Mouse (Mus musculus) frontal cortex, postnatal 25 days (tissue): ENCODE data around the gene Git1.

ENCODE experiments used
- DNase-seq, 2 experiments: peaks; one replicate each; pipeline ENCODE4 v3.0.0; 2022; ENCODE audit warnings: low spot score in 2 of 2

The Git1 gene

GRCm38 (mm10) chr11:77483043-77483442 lies 10.3 kb upstream of the Git1 start:
- no peak for DNase-seq

DNA sequence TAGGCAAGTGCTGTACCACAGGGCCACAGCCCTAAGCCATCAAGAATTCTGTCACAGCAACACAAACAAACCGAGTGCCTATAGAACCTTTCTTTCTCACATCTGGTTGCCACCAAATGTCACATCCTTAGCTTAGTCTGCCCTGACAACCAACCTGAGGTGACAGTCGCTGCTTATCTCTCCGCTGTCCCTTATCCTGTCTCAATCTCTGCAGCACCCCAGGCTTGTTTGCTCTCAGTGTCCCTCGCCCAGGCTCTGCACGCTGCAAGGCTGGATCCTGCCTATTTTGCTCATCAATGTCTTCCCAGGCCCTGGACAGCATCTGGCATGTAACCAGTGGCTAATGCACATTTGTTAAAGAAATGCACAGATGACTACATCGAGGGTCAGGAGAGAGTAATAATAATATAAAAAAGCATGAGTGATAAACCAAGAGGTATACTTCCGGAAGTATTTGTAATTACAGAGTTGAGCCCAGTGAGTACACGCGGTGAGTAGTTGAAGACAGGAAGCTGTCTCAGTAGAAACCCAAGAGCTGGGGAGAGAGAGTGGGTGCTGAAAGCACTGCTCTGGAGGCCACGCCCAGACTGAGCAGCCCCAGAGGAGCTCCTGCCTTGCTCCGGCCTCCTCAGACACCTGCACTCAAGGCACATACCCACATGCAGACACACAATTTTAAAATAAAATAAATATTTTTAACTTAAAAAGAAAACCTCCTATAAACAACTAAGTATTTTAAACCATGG lies 9.7 kb upstream of the Git1 start:
- DNase-seq, result no peak

GRCm38 (mm10) chr11:77485229-77485628 lies 8.1 kb upstream of the Git1 start:
- no peak for DNase-seq

DNA sequence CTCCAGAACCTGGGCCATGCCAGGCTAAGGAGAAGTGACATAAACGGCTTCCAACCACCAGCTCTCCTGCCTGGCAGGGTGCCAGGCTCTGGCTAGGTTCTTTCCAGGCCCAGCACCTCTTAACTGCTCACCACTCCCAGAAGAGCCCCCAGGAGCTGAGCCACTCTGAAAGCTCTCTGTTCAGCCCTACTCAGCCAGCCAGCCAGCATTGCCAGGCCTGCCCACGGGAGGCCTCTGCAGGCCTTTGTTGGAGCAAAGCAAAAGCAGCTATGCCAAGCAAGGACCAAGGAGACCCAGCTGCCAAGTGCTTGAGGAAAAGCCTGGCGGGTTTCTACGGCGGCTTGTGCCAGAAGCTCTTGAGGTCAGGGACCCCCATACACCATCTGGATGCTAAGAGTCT lies 6.6 kb upstream of the Git1 start:
- DNase-seq, result no peak

DNA sequence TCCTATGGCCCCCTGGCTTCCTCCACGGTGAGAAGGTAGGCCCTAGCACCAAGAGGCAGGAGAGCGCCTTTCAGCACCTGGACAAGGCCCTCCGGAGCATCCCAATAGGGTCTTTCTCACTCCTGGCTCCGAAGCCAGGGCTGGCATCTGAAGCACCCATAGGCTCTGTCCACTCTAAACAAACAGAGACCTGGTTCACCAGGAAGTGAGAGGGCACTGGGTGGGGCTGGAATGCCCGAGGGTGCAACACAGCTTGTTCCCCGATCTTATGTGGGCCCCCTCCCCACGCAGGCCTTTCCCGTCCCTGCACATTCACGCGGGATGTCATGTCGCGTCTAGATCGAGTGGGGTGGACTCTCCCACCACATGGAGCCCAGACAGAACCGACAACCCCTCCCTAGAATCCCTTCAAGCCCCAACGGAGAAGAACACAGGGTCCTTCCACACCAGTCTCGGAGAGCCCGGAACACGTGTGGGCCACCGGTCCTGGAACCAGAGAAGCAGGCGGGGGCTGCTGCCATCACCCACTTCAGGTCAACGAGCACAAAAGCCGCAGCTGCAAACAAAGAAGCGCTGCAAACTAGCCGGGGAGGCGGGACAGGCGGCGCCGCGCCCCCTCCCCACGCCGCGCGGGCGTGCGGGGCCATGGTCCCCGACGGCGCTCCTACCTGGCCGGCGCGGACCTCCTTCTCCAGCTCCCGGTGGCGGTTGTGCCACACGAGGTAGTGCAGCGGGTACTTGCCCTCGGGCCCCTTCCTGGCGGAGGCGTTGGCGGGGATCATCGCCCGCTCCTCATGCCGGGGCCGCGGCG lies 4.4 kb upstream of the Git1 start:
- no peak for DNase-seq

DNA sequence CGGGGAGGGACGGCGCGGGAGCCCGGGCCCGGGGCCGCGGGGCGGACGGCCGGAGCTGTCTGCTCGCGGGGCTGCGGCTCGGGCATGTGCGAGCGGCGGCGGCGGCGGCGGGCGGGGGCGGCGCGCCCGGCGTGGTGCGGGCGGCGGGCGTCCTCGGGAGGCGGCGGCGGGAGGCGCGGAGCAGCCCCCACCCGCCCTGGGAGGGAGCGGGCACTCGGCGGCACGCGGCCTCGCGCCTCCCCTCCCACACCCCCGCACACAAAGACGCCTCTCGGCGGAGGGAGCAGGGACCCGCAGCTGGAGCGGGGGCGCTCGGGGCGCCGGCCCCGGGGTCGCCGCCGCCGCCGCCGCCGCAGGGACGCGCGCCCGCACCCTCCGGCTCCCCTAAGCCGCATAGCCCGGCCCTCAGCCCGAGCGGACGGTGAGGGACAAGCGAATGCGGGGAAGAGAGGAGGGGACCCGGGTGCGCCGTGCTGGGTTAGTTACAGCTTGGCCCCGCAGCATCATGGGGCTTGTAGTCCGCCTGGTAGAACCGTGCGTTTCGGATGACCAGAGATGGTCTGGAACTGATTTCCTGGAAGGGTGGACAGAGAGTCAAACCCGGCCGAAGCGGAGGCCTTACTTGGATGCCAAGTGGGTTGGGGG lies 3.6 kb upstream of the Git1 start, which contains the start of gene Ankrd13b:
TSS of gene Ankrd13b (minus strand) at position 88 of the 645 bp plus-strand sequence.
- DNase-seq, result peak; percentile 53 to 65

GRCm38 (mm10) chr11:77490451-77490850 lies 2.9 kb upstream of the Git1 start:
- no peak for DNase-seq

DNA sequence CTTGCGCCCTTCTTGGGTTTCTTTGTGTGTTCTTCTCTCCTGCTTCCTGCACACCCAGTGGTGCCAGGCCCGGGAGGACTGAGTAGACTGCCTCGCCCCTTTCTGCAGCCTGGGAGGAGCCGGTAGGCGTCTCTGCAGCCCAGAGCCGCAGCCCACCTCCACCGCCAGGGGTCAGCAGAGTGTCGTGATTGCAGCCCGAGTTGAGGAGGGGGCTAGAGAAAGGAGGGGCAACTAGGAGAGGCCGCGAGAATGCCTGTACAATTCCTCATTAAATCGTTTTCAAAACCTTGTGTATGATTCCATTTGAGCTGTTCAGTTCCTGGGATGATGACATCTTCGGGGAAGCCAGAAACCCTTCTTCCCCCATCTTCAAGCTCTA lies 2.2 kb upstream of the Git1 start:
- DNase-seq, result peak; percentile 80 to 85

GRCm38 (mm10) chr11:77491502-77492291 lies 1.7 kb upstream of the Git1 start:
- DNase-seq, result no peak

DNA sequence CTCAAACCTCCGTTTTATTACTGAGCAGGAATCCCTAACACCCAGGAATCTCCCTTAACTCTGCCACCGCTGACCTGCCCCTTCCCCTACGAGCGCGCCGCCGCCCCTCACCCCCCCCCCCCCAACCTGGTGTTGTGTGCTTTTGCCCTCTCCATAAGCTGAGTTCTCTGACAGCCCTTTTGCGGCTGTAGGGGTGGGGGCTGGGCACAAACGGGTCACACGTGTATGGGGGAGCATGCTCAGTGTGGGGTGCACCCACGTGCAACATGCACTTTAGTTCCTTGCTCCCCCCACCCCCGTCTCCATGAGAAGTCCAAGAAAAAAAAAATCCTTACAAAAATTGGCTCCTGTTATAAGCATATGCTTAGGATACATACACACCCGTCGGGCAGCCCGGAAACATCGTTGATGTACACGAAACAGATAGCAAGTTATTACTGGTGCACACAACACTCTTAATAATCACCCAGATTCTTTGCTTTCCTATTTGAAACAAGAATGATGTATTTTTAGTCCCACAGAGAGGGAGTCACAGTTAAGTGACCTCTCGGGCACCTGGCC lies 971 bp upstream of the Git1 start:
- no peak for DNase-seq

DNA sequence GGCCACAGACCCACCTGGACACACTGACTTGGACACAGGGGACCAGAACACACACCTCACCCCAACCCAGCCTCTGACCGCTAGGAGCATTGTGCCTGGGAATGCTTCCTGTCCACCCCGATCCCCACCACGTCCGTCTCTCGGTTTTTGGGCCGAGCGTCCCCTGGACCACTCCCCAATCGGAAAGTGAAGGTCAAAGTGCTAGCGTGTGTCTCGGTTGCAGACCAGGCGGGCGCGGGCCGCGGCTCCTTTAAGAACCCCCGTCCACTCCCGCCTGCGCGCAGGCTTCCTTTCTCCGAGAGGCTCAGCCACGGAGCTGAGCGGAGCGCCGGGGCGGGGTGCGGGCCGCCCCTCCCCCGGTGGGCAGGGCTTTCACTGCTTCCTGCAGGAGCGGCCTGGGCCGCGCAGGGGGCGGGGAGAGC lies 440 bp upstream of the Git1 start:
- peak; percentile 80 to 85 for DNase-seq

DNA sequence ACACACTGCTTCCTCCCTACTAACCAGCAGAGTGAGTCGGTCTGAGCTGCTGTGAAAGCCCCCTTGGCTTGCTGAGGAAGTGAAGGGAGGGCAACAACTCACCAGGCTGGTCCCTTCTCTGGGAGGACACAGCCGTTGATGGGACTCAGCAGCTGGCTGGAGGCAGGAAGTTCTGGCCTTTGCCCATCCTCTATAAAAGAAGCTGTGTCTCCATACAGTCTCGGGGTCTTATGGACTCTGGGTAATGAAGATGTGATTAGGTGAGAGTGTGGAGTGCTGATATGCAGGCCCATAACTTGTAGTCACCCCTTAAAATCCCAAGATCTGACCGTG lies 948 bp downstream of the Git1 start:
- no peak for DNase-seq

DNA sequence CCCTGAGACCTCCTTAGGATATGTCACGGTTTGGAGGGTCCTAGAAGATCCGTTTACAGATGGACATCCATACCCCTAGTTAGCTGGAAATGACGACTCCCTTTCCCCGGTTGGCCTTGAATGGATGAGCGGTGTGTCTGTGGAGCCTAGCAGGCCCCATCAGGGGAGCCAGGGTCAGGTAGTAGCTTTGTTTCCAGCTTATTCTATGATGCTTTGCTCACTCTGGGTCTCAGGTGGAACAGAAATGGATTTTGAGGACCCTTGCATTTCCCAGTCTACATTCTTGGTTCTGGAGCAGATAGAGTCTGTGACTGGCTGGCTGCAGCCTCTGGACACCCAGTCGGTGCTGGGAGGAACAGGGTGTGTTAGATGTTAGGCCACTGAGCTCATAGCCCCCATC lies 1.4 kb downstream of the Git1 start:
- no peak for DNase-seq

DNA sequence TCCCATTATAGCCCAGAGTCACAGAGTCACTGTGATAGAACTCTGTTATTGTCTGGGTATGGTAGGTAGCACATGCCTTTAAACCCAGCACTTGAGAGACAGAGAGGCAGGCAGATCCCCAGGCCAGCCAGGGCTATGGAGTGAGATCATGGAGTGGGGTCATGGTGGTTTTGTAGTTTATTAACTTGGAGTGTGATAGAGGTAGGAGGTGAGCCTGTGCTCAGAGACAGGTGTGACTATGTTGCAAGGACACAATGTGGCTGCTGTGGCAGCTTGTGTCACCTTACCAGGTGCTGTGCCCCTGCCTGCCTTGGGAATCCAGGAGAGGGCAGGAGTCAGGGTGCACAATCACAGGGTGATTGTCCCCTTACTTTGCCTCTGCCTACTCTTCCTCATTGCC lies 2.1 kb downstream of the Git1 start:
- DNase-seq, result no peak

DNA sequence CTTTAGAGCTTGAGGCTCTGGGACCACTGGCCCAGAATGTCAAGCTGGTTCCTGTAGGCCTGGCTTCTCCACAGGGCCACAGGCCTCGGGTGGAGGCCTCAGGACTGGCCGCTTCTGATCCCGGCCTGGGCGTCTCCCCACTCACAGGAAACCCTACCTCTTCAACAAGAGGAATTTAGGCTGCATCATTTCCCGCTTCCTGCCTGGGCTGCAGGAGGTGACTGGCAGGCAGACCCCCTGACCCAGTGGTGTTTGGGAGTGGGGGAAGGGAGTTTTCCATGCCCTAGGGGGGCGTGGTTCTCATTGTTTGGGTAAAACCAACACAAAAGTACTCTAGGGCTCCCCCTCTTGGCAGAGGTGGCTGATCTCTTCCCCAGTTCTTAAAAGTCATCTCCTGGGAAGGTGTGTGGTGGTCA lies 4.0 kb downstream of the Git1 start:
- DNase-seq, result no peak

DNA sequence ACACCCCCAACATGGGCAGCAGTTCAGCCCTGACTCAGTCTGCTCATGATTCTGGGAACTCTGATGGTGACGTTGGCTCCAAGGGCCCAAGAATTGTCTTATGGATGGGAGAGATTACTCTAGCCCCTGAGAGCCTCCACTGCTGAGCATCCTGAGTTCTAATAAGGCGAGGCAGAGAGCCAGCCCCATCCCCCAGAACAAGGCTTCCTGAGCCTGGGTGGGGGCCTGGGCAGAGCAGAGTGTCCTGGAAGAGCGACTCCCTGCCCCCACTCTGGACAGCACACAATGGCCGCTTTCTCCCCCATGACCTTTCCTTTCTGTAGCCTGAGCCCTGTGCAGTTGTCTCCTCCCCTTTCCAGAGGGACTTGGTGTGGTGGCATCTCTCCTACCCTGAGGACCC lies 4.5 kb downstream of the Git1 start:
- no peak for DNase-seq

DNA sequence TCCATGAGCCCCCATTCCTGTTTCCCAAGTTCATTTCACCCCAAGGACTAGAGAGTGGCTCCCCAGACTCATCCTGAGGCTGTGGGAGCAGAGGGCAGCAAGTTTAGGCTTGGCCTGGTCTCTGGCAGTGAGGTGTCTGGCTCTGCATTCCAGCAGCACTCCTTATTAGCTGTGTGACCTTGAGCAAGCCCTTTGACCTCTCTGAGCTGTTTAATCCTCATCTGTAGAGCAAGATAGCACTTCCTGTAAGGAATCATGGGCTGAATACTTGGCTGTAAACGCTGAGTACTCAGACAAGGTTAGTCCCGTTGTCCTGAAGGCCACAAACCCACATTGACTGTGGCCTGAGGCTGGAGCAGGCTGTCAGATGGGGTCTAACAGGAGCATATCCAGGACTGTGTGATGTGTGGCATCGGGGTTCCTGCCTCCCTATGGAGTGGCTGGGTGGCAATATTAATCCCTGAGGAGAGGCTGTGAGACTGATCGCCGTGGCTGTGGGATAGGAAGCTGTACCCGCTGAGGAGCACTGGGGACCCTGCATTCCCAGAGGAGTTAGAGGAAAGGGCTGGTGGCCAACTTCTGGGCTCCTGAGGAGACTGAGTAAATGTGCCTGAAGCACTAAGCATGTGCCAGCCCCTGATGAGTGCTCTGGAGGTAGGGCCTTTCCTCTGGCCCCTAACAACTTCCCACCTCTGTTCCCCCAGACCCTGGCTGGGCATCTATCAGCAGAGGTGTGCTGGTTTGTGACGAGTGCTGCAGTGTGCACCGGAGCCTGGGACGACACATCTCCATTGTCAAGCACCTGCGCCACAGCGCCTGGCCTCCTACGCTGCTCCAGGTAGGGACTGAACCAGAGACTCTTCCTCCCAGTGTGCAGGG lies 5.1 kb downstream of the Git1 start:
- DNase-seq, result no peak

DNA sequence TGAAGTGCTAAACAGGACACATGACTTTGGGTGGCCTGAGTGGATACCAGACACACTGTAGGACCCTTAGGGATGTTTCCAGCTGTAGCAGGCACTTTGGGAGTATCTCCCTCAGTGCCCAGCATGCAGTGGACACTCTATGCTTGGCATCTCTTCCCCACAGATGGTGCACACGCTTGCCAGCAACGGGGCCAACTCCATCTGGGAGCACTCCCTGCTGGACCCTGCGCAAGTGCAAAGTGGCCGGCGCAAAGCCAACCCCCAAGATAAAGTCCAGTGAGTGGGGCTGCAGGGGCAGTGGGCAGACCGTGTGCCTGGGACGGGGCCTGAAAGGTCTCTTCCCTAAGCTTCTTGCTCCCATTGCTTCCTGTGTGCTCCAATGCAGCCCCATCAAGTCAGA lies 6.0 kb downstream of the Git1 start:
- DNase-seq, result no peak

DNA sequence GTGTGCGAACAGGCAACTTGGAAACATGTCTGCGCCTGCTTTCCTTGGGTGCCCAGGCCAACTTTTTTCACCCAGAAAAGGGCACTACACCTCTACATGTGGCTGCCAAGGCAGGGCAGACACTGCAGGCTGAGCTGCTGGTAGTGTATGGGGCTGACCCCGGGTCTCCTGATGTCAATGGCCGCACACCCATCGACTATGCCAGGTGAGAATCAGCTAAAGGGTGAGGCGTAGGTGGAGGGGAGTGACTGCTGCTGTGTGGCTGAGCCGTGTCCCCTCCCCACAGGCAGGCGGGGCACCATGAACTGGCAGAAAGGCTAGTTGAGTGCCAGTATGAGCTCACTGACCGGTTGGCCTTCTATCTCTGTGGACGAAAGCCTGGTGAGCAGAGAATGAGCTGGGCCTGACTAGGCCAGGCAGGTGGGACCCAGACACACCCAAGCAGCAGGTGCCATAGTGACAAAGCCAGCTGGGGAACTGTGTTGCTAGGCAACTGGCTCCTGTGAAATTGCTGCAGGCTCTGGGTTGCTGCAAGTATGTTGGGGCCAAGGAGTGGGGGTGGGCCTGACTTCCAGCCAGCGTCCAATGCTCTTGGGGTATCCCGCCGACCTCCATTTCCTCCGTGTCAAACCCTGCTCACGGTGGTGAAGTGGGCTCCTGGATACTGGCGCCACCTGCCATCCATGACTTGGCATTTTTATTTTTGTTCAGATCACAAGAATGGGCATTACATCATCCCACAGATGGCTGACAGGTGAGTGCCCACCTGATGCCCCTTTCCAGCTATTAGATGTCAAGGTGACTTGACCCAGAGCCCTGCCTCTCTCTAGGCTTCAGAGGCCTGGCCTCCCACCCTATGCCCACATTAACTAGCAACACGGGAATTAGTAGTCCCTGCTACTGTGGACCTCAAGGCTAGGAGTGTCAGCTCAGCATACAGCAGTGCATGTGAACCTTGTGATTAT lies 7.3 kb downstream of the Git1 start:
- no peak for DNase-seq

DNA sequence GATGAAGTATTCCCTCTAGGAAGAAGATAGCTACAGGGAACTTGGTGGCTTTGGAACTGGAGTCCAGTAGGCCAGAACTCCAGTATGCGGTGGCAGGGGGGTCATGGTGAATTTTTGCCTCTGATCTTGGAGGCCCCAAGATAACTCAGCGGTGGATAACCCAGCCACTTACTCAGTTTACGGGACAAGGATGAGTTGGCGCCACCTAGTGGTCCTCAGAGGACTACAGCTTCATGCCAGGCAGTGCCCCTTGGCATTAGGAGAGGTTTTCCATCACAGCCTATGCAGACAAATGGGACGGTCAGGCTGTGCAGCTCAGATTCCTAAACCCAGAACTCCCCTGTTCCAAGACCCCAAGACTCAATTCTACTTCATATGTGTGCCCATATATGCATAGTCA lies 8.0 kb downstream of the Git1 start:
- DNase-seq, result peak; percentile 59 to 73
